Mouse (Mus musculus) lung, adult 2 months (tissue): ENCODE data around the gene Crat.

Source experiments
- CTCF ChIP-seq: fragments of 200-500 bp; IDR thresholded peaks from 2 replicates; pipeline ENCODE4 v1.5.1; 2011; ENCODE audit warnings: mild to moderate bottlenecking, low read length, control low read depth; ENCODE audit not compliant: insufficient read depth
- POLR2A ChIP-seq: fragments of 200-500 bp; IDR thresholded peaks from 2 replicates; pipeline ENCODE4 v1.6.1; 2011; ENCODE audit warnings: low read depth, mild to moderate bottlenecking, control low read depth, low read length, borderline replicate concordance; ENCODE audit errors: extremely low read depth

GRCm38 (mm10) chr2:30389000-30389399 is 26.6 kb downstream of the Crat start:
- no peak for TF ChIP-seq CTCF
- TF ChIP-seq POLR2A: no peak
